Mouse (Mus musculus) urinary bladder, adult 2 months (tissue): ENCODE data around the gene Map2k1. TPM values are rescaled to one million over a fixed set of nuclear protein-coding genes. Genes with fewer than 3 reads are reported as not detected.
"Not testable (repeated sequence)": the region's sequence is repeated elsewhere in the genome, so short reads cannot be mapped to it uniquely, and the experiment has no call there.

ENCODE experiments used
- DNase-seq: peaks from one replicate; pipeline ENCODE4 v3.0.0; 2022; ENCODE audit warnings: low spot score
- polyA plus RNA-seq: library from polyadenylated mRNA; depleted of rRNA; stranded (reverse); fragments of >200 nt; gene quantifications from 2 replicates; pipeline ENCODE4 v1.2.3, GENCODE M21; 2012

Gene Map2k1
- polyA plus RNA-seq, 1 experiment, result 63.7 TPM

GRCm38 (mm10) chr9:64202866-64203265 lies 50.6 kb downstream of the Map2k1 start:
- no peak for DNase-seq

GRCm38 (mm10) chr9:64202331-64202730 lies 51.1 kb downstream of the Map2k1 start:
- no peak for DNase-seq

GRCm38 (mm10) chr9:64199897-64200296 lies 53.5 kb downstream of the Map2k1 start:
- DNase-seq, result no peak

GRCm38 (mm10) chr9:64198763-64199418 lies 54.5 kb downstream of the Map2k1 start:
- DNase-seq, result not testable (repeated sequence)

- no peak for DNase-seq
Measured at GRCm38 (mm10) chr9:64198068-64198762, 55.2 kb downstream of the Map2k1 start.

- DNase-seq, result no peak
Measured at GRCm38 (mm10) chr9:64197524-64197923, 55.9 kb downstream of the Map2k1 start.

- DNase-seq, result no peak
Measured at GRCm38 (mm10) chr9:64195554-64195953, 57.9 kb downstream of the Map2k1 start.

GRCm38 (mm10) chr9:64193879-64194278 lies 59.6 kb downstream of the Map2k1 start:
- no peak for DNase-seq

- DNase-seq, result no peak
Measured at GRCm38 (mm10) chr9:64184166-64184840, 69.1 kb downstream of the Map2k1 start.

GRCm38 (mm10) chr9:64183295-64183694 lies 70.1 kb downstream of the Map2k1 start:
- DNase-seq, result not testable (repeated sequence)

GRCm38 (mm10) chr9:64178974-64179646 lies 74.3 kb downstream of the Map2k1 start, which contains the start of gene Snapc5:
Snapc5 (plus strand) TSS chr9:64179274.
- DNase-seq, result peak; percentile 79

GRCm38 (mm10) chr9:64178610-64178973 lies 74.8 kb downstream of the Map2k1 start:
- DNase-seq, result no peak

GRCm38 (mm10) chr9:64175378-64175777 lies 78.1 kb downstream of the Map2k1 start:
- DNase-seq, result no peak

- no peak for DNase-seq
Measured at GRCm38 (mm10) chr9:64174766-64175165, 78.7 kb downstream of the Map2k1 start.

- no peak for DNase-seq
Measured at GRCm38 (mm10) chr9:64174341-64174740, 79.1 kb downstream of the Map2k1 start.

- no peak for DNase-seq
Measured at GRCm38 (mm10) chr9:64173666-64174220, 79.7 kb downstream of the Map2k1 start.

GRCm38 (mm10) chr9:64172816-64173665 lies 80.4 kb downstream of the Map2k1 start, which contains the start of the genes Zwilch and Rpl4:
Zwilch (minus strand) TSS chr9:64173104.
Rpl4 (plus strand) TSS chr9:64173375.
- peak; percentile 71 for DNase-seq

GRCm38 (mm10) chr9:64172145-64172815 lies 81.2 kb downstream of the Map2k1 start:
- no peak for DNase-seq

GRCm38 (mm10) chr9:64169967-64170366 lies 83.5 kb downstream of the Map2k1 start:
- DNase-seq, result not testable (repeated sequence)

GRCm38 (mm10) chr9:64160471-64160870 lies 93.0 kb downstream of the Map2k1 start:
- no peak for DNase-seq
